Mouse (Mus musculus) cortical plate, adult 2 months (tissue): ENCODE measurements around the gene Gpr65. TPM values are rescaled to one million over a fixed set of nuclear protein-coding genes. Genes with fewer than 3 reads are reported as not detected.

Experiments used
- H3K27ac ChIP-seq: fragments of 200-500 bp; 2 replicates; pipeline ENCODE4 v1.5.1; 2012; ENCODE audit warnings: low read length, control low read depth, inconsistent platforms; ENCODE audit not compliant: insufficient read depth
- H3K4me1 ChIP-seq: fragments of 200-500 bp; 2 replicates; pipeline ENCODE4 v1.6.1; 2011; ENCODE audit warnings: low read length; ENCODE audit not compliant: control insufficient read depth, insufficient read depth
- H3K4me3 ChIP-seq: fragments of 200-500 bp; 2 replicates; pipeline ENCODE4 v1.5.1; 2011; ENCODE audit warnings: mild to moderate bottlenecking, low read length, control low read depth; ENCODE audit not compliant: insufficient read depth
- CTCF ChIP-seq: fragments of 200-500 bp; IDR thresholded peaks from 2 replicates; pipeline ENCODE4 v1.5.1; 2011; ENCODE audit warnings: mild to moderate bottlenecking, control low read depth, low read length; ENCODE audit not compliant: insufficient read depth; ENCODE audit errors: extremely low read depth
- POLR2A ChIP-seq: fragments of 200-500 bp; IDR thresholded peaks from 2 replicates; pipeline ENCODE4 v1.6.1; 2011; ENCODE audit warnings: mild to moderate bottlenecking, low read length, control low read depth; ENCODE audit not compliant: insufficient read depth; ENCODE audit errors: extremely low read depth
- polyA plus RNA-seq: library from polyadenylated mRNA; depleted of rRNA; stranded (reverse); fragments of >200 nt; gene quantifications from 2 replicates; pipeline ENCODE4 v1.2.3, GENCODE M21; 2012

The Gpr65 gene
- polyA plus RNA-seq, 1 experiment: 0.17 TPM

DNA sequence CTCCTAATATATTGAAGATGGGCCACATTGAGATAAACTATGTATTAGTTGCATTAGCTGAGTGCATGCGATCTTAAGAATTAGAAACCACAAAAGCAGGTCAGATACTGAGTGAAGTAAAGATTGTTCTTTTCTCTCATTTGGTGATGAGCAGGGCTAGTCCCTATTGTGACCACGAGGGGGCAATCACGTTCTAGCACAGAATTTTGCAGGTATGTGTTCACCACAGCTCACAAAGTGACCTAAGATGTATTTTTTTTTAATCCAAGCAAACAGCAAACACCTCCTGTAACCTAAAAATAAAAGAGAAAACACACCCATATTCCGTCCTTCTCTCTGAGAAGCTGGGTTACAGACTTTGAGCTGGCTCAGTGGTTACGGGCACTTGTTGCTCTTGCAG, 12.1 kb downstream of the Gpr65 start:
- TF ChIP-seq CTCF: peak; percentile 94
- TF ChIP-seq POLR2A: no peak
- H3K4me1 ChIP-seq: no peaks in the 10 kb centered on the region; the same call in 1 of the 2 replicates
- H3K4me3 ChIP-seq: no peak overlapping the region
- H3K27ac ChIP-seq: no peak overlapping the region

DNA sequence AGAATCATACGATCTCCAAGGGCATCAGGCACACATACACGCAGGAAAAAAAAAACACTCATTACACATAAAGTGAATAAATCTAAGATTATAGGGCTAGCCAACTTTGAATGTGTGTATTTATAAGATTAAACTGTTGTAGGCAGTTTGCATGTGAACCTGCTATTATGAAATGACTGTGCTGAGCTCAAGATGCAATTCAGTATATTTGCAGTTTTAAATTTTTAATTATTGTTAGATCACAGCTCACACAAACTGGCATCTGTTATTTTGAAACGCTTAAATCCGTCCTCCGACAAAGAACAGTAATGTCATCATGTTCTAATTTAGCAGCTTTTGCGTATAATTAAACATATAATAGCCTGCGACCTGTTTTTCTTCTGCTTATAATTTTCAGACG, 12.6 kb downstream of the Gpr65 start:
- TF ChIP-seq POLR2A (no peak), CTCF (no peak)
- Histone ChIP-seq H3K4me3 (no peak overlapping the region), H3K4me1 (no peaks in the 10 kb centered on the region; the same call in 1 of the 2 replicates), H3K27ac (no peak overlapping the region)

DNA sequence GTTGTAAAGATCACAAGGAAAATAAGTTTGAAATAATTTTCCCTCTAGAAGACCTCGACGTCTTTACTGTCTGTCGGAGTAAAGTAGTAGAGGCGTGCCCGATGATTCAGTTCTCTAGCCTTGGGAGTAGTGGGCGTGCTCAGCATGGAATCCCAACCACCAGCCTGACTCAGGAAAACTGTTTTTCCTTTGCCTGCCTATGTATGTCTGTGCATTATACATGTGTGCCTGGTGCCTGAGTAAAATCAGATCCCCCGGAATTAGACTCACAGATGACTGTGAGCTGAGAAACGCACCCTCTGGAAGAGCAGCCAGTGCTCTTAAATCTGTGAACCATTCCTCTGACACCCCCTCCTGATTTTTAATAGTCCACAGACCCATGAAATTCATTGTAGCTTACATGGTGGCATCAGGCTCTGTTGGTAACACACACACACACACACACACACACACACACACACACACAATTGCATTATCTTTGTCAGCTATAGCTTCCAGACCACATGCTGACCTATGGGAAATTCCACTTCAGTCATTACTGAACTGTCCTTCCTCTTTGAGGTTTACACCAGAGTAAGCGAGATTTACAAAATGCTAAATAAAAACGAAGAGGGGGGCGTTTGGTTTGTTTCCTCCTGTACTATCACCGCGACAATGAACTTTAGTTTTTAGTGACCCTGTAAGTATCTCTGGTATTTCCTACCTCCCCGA, 14.5 kb downstream of the Gpr65 start:
- TF ChIP-seq CTCF: no peak
- no peak for TF ChIP-seq POLR2A
- H3K4me1 ChIP-seq: no peaks in the 10 kb centered on the region; the same call in 1 of the 2 replicates

DNA sequence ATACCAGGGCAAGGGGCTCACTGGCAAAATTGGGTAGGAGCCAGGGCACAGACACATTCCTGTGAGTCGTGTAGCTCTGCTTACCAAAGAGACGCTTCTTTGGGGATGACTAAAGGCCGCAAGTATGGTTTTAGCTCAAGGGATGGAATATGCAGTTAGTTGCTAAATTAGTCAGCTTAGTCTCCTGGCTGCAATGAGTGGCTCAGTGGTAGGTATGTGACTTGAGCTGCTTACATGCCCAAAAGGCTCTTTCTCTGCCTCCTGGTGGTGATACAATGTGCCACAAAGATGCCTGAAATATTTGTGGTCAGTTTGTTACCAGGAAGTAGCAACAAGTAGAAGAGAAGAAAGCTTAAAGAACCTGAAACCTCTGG, 15.0 kb downstream of the Gpr65 start:
- no peak overlapping the region for H3K4me3 ChIP-seq
- H3K4me1 ChIP-seq: no peaks in the 10 kb centered on the region; the same call in 1 of the 2 replicates
- H3K27ac ChIP-seq: no peak overlapping the region
- TF ChIP-seq POLR2A: no peak
- no peak for TF ChIP-seq CTCF

More for the DNA sequence above, 14.5 kb downstream of the Gpr65 start:
- H3K4me3 ChIP-seq: no peak overlapping the region
- H3K27ac ChIP-seq: no peak overlapping the region

DNA sequence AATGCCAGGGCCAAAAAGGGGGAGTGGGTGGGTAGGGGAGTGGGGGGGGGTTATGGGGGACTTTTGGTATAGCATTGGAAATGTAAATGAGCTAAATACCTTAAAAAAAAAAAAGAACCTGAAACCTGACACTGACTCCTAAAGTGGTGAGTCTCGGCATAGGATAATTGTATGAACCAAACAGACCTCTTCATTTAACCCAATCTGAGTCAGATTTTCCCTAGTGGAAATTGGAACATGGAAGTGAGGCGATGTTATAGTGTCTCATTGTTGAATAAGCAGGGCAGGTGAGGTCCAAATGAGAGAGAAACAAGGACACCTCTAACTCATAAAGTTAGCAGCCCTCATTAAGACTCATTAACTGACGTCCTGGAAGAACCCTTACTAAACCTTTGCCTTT, 16.0 kb downstream of the Gpr65 start:
- Histone ChIP-seq H3K4me3 (no peak overlapping the region), H3K4me1 (no peaks in the 10 kb centered on the region; the same call in 1 of the 2 replicates), H3K27ac (no peak overlapping the region)
- no peak for TF ChIP-seq CTCF

DNA sequence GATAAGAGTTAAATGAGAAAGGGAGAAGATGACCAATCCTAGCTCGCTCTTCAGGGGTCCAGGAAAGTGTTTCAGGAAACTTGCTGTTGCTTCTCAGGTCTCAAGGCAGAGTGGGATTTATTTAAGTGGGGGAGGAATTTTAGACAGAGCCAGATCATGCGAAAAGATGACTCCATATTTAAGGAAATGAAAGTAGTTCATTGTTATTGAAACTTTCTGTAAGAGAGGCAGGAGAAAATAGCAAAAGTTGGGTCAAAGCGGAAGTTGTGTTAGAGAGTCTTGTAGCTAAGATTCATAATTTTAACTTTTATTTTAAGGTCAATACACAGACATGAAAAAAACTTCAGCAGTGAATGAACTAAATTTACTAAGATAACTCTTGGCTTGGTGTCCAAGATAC, 22.0 kb downstream of the Gpr65 start:
- Histone ChIP-seq H3K27ac (no peak overlapping the region), H3K4me1 (peaks cover 2% of the 10 kb centered on the region; the same call in 1 of the 2 replicates), H3K4me3 (no peak overlapping the region)
- TF ChIP-seq CTCF (no peak), POLR2A (no peak)

DNA sequence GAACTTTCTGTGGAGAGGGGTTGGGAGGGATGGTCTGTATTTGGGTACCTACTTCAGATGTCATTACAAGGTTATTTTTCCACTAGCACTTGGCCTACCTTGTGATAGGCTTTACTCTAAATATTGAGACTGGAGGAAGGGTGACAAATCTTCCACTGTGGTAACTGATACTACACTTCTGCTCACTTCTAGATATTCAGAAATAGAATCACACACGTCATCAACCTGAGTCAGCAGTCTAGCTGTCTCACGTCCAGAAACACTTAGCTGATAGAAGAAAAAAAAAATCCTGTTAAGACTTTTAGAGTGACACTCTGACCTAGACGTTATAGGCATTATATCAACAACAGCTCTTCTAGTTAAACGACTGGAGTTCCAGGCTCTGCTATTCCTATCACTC, 23.8 kb downstream of the Gpr65 start:
- no peak overlapping the region for H3K4me3 ChIP-seq
- H3K27ac ChIP-seq: no peak overlapping the region
- TF ChIP-seq POLR2A (no peak), CTCF (no peak)
- H3K4me1 ChIP-seq: peaks cover 2% of the 10 kb centered on the region; the same call in 1 of the 2 replicates

DNA sequence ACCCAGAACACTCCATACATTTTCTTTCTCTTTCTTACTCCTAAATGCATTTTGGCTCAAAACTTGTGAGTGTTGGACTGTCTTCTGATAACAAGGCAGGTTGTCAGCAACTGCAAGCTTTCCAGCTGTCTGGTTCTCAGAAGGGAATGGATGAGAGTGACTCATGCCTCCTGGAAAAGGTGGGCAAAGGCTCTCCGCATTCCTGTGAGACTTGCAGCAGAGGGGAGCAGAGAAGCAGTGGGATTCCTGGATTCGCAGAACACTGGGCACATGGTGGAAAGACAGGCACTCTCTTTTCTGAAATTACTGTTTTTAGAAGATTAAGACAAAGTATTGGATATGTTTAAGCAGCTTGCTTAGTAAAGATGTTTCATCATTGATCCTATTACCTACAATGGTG, 25.8 kb downstream of the Gpr65 start:
- TF ChIP-seq POLR2A: no peak
- TF ChIP-seq CTCF: no peak

DNA sequence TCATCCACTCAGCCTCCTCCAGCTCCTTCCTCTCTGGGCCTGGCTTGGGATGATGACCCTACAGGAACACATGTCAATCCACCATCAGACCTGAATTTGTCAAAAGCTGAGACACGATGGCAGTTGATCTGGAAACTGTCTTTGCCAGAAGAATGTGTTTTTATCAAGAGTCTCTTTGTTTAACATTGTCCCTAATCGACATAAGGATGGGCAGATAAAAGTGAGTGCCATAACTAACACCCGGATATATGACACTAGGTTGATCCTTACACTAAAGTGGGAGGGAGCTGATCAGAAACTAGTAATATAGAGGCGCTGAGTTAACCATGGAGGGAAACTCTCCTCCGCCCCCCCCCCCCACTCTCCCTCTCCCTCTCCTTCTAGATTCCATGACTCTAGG, 33.5 kb downstream of the Gpr65 start:
- TF ChIP-seq CTCF: no peak
- no peak for TF ChIP-seq POLR2A
- Histone ChIP-seq H3K4me1 (no peaks in the 10 kb centered on the region), H3K4me3 (no peak overlapping the region), H3K27ac (no peak overlapping the region)

More for the DNA sequence above, 25.8 kb downstream of the Gpr65 start:
- H3K4me1 ChIP-seq: peaks cover 2% of the 10 kb centered on the region; the same call in 1 of the 2 replicates
- H3K27ac ChIP-seq: no peak overlapping the region
- H3K4me3 ChIP-seq: no peak overlapping the region

DNA sequence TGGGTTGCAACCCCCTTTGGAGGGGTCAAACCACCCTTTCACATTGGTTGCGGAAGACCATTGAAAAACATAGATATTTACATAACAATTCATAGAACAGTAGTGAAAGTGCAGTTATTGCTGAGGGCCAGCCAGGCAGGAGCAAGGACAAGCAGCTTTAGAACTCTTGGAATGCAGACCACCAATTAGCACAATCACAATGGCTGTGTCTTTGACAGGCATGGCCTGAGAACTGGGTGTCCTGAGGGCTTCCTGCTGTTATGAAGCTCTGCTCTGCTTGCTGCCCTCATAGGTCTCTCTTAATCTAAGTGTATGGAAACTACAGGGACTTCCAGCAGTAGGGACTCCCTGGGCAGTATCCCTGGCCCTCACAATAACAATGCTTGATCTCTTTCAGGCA, 34.6 kb downstream of the Gpr65 start:
- TF ChIP-seq CTCF: no peak
- TF ChIP-seq POLR2A: no peak
- Histone ChIP-seq H3K4me1 (no peaks in the 10 kb centered on the region), H3K27ac (no peak overlapping the region), H3K4me3 (no peak overlapping the region)
